Mouse (Mus musculus) A20 (cell line): ENCODE measurements around the gene Tmem39b.

Experiments
- DNase-seq: peaks from one replicate; pipeline ENCODE4 v3.0.0-alpha.2; 2011; ENCODE audit warnings: low read depth, low spot score

Tmem39b gene

GRCm38 (mm10) chr4:129684531-129684930 lies 12.1 kb downstream of the Tmem39b start:
- no peak for DNase-seq

GRCm38 (mm10) chr4:129683901-129684493 lies 12.6 kb downstream of the Tmem39b start:
- DNase-seq, result no peak

DNA sequence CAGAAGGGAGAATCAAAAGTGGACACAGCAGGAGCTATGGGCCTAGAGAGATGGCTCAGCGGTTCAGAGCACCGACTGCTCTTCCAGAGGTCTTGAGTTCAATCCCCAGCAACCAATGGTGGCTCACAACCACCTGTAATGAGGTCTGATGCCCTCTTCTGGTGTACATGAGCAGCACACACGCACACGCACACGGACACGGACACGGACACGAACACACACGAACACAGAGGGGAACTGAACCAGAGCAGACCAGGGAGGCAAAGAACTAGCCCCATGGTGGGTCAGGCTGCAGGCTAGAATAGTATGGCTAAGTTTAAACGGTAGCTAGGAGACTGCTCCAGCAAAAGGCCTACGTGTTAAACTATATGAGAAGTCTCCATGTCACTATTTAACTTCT lies 14.8 kb downstream of the Tmem39b start:
- DNase-seq, result no peak

GRCm38 (mm10) chr4:129672878-129673449 lies 23.7 kb downstream of the Tmem39b start:
- DNase-seq, result no peak

- peak; percentile 91 for DNase-seq
These were observed 24.4 kb downstream of the Tmem39b start, which contains the start of gene Kpna6 for GRCm38 (mm10) chr4:129672083-129672877. Kpna6 (minus strand) TSS chr4:129672767.

GRCm38 (mm10) chr4:129671491-129672082 lies 25.1 kb downstream of the Tmem39b start:
- peak; percentile 66 for DNase-seq

DNA sequence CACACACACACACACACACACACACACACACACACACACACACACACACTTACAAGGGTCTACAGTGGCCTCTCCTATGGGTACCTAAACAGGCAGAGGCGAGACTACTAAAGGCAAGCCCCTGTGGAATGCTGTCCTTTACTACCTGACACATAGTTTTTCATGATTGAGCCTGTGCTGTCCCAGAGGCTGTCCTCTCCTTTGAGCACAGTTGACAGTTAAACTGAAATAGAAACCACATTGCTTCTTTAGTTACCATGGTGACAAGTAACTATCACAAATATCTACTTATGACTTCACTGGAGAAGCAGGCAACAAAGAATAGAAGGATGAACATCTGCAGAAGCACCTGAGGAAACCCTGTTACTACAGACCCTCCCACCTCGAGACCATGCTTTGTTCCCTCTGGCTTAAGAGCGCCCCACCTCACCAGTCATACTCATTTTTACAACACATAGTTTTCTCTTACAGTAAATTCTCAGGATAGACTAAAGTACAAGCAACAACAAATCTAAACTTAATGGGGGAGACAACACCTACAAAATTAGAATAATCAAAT lies 34.3 kb downstream of the Tmem39b start:
- DNase-seq, result no peak

DNA sequence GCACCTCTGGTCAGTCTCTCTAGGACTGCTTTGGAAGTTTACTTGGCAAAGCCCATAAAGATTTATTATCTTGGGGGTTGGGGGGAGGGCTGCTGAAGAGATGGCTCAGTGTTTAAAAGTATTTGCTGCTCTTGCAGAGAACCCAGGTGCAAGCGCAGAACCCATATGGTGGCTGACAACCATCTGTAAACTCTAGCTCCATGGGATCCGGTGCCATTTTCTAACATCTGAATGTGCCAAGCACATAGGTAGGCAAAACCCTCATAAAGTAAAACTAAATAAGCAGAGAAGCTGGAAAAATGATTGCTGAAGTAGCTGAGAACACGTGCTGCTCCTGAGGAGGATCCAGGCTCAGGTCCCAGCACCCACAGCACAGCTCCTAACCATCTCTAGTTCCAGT lies 35.1 kb downstream of the Tmem39b start:
- DNase-seq, result no peak

DNA sequence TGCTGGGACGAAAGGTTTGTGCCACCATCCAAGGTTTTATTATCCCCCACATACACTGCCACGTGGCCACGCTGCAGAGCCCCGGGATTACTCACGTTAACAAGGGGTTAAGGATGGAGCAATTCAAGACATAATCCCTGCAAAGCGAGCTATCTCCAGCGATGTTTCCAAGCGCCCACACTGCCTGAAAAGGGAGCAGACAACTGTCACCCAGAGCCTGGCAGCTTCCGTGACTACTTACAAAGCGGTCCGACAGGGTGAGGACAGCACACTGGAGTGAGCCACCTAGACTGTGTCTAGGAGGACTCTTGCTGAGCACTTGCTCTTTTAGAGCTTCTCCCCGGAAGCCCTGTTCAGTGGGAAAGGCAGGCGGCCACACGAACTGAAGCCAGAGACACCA lies 41.9 kb downstream of the Tmem39b start:
- no peak for DNase-seq

DNA sequence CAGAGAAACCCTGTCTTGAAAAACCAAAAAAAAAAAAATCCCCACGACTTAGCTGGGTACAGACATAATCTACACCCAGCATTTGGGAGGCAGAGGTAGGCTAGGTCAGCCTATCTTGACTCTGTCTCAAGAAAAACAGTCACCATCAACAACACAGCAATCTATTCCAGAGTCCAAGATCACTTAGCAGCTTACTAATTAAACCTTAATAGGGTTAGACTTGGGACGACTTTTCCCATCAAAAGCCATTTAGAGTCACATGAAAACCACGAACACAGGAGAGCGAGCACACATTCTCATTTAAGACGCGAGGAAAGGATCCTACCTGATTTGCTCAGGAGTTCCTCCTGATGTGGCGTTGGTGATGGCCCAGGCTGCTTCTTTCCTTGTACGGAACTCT lies 46.3 kb downstream of the Tmem39b start:
- no peak for DNase-seq

DNA sequence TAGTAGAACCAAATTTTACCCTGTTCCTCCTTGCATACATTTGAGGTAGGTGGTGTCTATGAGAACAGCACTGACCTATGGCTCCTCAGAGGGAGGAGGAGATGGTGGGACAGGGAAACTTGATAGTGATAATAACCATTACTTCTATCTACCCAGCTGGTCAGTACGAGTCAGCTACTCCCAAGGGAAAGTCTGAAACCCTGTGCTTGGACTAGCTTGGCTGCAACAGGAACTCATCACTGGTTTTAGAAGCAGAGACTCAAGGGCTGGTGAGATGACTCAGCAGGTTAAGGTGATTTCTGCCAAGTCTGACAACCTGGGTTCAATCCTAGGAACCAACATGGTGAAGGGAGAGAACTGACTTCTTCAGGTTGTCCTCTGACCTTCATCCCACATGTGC lies 48.0 kb downstream of the Tmem39b start:
- no peak for DNase-seq

- DNase-seq, result no peak
These were observed 51.4 kb downstream of the Tmem39b start for GRCm38 (mm10) chr4:129645204-129645603.

DNA sequence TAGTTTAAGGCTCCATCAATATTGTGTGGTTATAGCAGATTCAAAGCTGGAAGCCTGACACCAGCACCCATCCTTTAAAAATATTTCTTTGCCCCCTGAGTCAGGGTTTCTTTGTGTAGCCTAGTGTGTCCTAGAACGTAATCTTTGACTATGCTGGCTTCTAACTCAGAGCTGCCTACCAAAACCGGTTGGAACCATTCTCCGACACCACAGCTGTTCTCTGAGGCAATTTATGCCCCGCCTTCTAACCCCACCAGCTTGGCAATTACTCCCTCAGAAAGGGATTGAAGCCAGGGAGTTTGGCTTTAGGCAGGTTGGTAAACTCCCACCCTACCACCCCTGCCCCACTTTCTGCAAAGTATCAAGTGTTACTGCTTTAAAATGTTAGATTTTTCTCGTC lies 54.9 kb downstream of the Tmem39b start:
- DNase-seq, result no peak

GRCm38 (mm10) chr4:129640638-129641467 lies 55.8 kb downstream of the Tmem39b start, which contains the start of gene Txlna:
Txlna (minus strand) TSS chr4:129641065.
- peak; percentile 99 for DNase-seq

- DNase-seq, result no peak
These were observed 56.5 kb downstream of the Tmem39b start for GRCm38 (mm10) chr4:129640101-129640637.

DNA sequence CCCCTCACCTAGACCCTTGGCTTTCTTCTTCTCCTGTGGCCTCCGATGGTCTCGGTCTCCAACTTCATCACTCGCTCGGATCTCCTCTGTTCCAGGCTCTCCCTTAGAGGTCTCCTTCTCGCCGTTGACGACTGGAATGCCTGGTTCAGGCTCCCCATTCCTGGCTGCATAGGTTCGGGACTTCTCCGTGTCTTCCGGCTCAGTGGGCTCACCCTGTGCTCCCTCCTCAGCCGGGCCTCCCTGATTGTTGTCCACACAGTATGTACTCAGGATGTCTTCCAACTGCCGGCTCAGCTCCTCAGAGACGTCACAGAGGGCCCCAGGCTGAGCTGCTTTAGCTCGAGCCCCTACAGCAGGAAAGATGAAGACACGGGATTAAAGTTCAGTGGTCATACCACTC lies 57.4 kb downstream of the Tmem39b start:
- no peak for DNase-seq

GRCm38 (mm10) chr4:129633852-129634251 lies 62.8 kb downstream of the Tmem39b start:
- DNase-seq, result no peak

GRCm38 (mm10) chr4:129631867-129632266 lies 64.8 kb downstream of the Tmem39b start:
- DNase-seq, result no peak

DNA sequence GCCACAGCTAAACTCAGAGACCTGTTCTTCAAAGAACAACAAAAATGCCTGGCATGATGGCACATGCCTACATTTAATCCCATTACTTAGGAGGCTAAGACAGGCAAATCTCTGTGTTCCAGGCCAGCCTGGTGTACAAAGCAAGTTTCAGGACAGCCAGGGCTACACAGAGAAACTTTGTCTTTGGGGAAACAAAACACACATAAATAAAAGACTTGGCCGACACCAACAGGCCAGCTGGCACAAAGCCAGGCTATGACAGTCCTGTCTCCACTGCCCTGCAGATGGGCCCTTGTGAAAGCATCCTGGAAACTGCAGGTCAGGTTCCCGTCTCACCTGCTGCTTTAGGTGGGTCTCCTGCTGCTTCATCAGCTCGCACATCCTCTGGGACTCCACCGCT lies 65.7 kb downstream of the Tmem39b start:
- DNase-seq, result no peak
